In genomic region chr4:141546334-141547200, GRCm38 (mm10) we compare ENCODE assay signal across 8 mouse cellular contexts. TPM values are rescaled to one million over a fixed set of nuclear protein-coding genes. Genes with fewer than 3 reads are reported as not detected.
DNase-seq lines count a peak whose midpoint lies in the region; ATAC-seq lines count a peak whose summit lies in the region.

No protein-coding gene starts in this region.

- H3K9ac ChIP-seq in heart, embryonic 14.5 days (ENCODE audit: low read length), result peak overlapping the region; percentile 99
- H3K9ac ChIP-seq in liver, embryonic 13.5 days, result peak overlapping the region; percentile 97
- H3K9ac ChIP-seq in stomach, embryonic 16.5 days (ENCODE audit: low read length), result peak overlapping the region; percentile 99

- peak overlapping the region; percentile 100 for H3K27ac ChIP-seq in heart, embryonic 14.5 days (replicated peaks in 1 of 2; ENCODE audit: control insufficient read depth in 1 of 2, insufficient read depth in 1 of 2, low read depth in 2 of 2, low read length in 2 of 2)
- peak overlapping the region; percentile 99 for H3K27ac ChIP-seq in liver, embryonic 13.5 days
- peak overlapping the region; percentile 100 for H3K27ac ChIP-seq in stomach, embryonic 16.5 days (ENCODE audit: low read length)

- no peaks in the 10 kb centered on the region for H3K36me3 ChIP-seq in heart, embryonic 14.5 days (ENCODE audit: control insufficient read depth, insufficient read depth, low read length)
- H3K36me3 ChIP-seq in liver, embryonic 13.5 days, result no peaks in the 10 kb centered on the region
- H3K36me3 ChIP-seq in stomach, embryonic 16.5 days (ENCODE audit: control insufficient read depth, insufficient read depth, low read length), result no peaks in the 10 kb centered on the region

- ATAC-seq in erythroid progenitor cell, adult 5-6 weeks (replicated peaks; ENCODE audit: low FRiP score, poor library complexity, severe bottlenecking), result peak; percentile 81
- ATAC-seq in heart, embryonic 14.5 days (ENCODE audit: insufficient number of reproducible peaks, insufficient read depth, low FRiP score, low read depth), result peak; percentile 68
- ATAC-seq in liver, embryonic 13.5 days (ENCODE audit: low read depth), result peak; percentile 76
- peak; percentile 83 for ATAC-seq in stomach, embryonic 16.5 days (ENCODE audit: insufficient read depth, low FRiP score)

- peak overlapping the region; percentile 76 for H3K4me2 ChIP-seq in heart, embryonic 14.5 days (ENCODE audit: low read length)
- peak overlapping the region; percentile 100 for H3K4me2 ChIP-seq in liver, embryonic 13.5 days
- peak overlapping the region; percentile 74 for H3K4me2 ChIP-seq in stomach, embryonic 16.5 days (ENCODE audit: low read depth, low read length)

- no peaks in the 10 kb centered on the region for H3K9me3 ChIP-seq in heart, embryonic 14.5 days (ENCODE audit: control insufficient read depth, low read length)
- no peaks in the 10 kb centered on the region for H3K9me3 ChIP-seq in liver, embryonic 13.5 days (replicated peaks)
- no peaks in the 10 kb centered on the region for H3K9me3 ChIP-seq in stomach, embryonic 16.5 days (replicated peaks; ENCODE audit: control insufficient read depth, low read length)

- H3K4me3 ChIP-seq in heart, embryonic 14.5 days (ENCODE audit: control insufficient read depth in 1 of 2, insufficient read depth in 1 of 2, low read depth in 1 of 2, low read length in 2 of 2), result peak overlapping the region; percentile 70 to 73
- H3K4me3 ChIP-seq in liver, embryonic 13.5 days (replicated peaks), result peak overlapping the region; percentile 93
- peak overlapping the region; percentile 81 for H3K4me3 ChIP-seq in stomach, embryonic 16.5 days (replicated peaks; ENCODE audit: low read length)

- DNase-seq in CD4-positive helper T cell, adult 2 months (ENCODE audit: low read depth, low spot score), result peak; percentile 90
- DNase-seq in brain, embryonic 18.5 days (ENCODE audit: low read depth, low spot score), result peak; percentile 82
- peak; percentile 92 for DNase-seq in kidney, postnatal 14 days
- peak; percentile 76 for DNase-seq in liver, embryonic 13.5 days
- peak; percentile 93 for DNase-seq in neural tube, embryonic 10.5 days (ENCODE audit: extremely low spot score, low spot score)

- WGBS in heart, embryonic 14.5 days, result under 1% methylated on average over 96 of the region's 98 CpGs
- WGBS in liver, embryonic 13.5 days (ENCODE audit: insufficient replicate concordance), result under 1% methylated on average over 96 of the region's 98 CpGs
- WGBS in stomach, embryonic 16.5 days, result under 1% methylated on average over 94 of the region's 98 CpGs

- no peaks in the 10 kb centered on the region for H3K27me3 ChIP-seq in heart, embryonic 14.5 days (ENCODE audit: control insufficient read depth, insufficient read depth, low read length)
- H3K27me3 ChIP-seq in liver, embryonic 13.5 days, result no peaks in the 10 kb centered on the region
- H3K27me3 ChIP-seq in stomach, embryonic 16.5 days (ENCODE audit: control insufficient read depth, insufficient read depth, low read length), result no peaks in the 10 kb centered on the region

- peaks cover 2 to 15% of the 10 kb centered on the region in 2 experiments; a peak in 3 of 4 replicates for H3K4me1 ChIP-seq in heart, embryonic 14.5 days (ENCODE audit: control insufficient read depth in 2 of 2, insufficient read depth in 2 of 2, low read length in 2 of 2)
- H3K4me1 ChIP-seq in liver, embryonic 13.5 days (replicated peaks), result peaks cover 36% of the 10 kb centered on the region
- H3K4me1 ChIP-seq in stomach, embryonic 16.5 days (ENCODE audit: control insufficient read depth, insufficient read depth, low read length), result no peaks in the 10 kb centered on the region

RNA-seq across cellular contexts. Expression of gene Spen, which starts 8.2 kb away (rescaled TPM):
- 72.9 and 77.1 TPM in 2 replicates for total RNA-seq in erythroid progenitor cell, adult 5-6 weeks (2015; ENCODE audit: low replicate concordance)
- total RNA-seq in erythroid progenitor cell, adult 5-6 weeks (2017; ENCODE audit: low replicate concordance), result 132 and 139 TPM in 2 replicates
- 9.6 and 10.7 TPM in 2 replicates for polyA plus RNA-seq in heart, embryonic 14.5 days (2014; fragmentation: Nextera tagmentation; extraction: Ambion mirVana)
- 4.2 and 4.8 TPM in 2 replicates for polyA plus RNA-seq in liver, embryonic 13.5 days (2015; fragmentation: Nextera tagmentation; extraction: Ambion mirVana)
- polyA plus RNA-seq in stomach, embryonic 16.5 days (2015; fragmentation: Nextera tagmentation; extraction: Ambion mirVana), result 6.2 and 7.2 TPM in 2 replicates

RNA-seq across cellular contexts. Expression of gene Fblim1, which starts 59.3 kb away (rescaled TPM):
- total RNA-seq in erythroid progenitor cell, adult 5-6 weeks (2015; ENCODE audit: low replicate concordance), result 0.72 and 2.9 TPM in 2 replicates
- total RNA-seq in erythroid progenitor cell, adult 5-6 weeks (2017; ENCODE audit: low replicate concordance), result 0.77 TPM in 1 of 2 replicates, not detected in the other
- 45.2 and 45.7 TPM in 2 replicates for polyA plus RNA-seq in heart, embryonic 14.5 days (2014; fragmentation: Nextera tagmentation; extraction: Ambion mirVana)
- 1.9 and 2.4 TPM in 2 replicates for polyA plus RNA-seq in liver, embryonic 13.5 days (2015; fragmentation: Nextera tagmentation; extraction: Ambion mirVana)
- 77.2 and 85.0 TPM in 2 replicates for polyA plus RNA-seq in stomach, embryonic 16.5 days (2015; fragmentation: Nextera tagmentation; extraction: Ambion mirVana)

Comparison
In these comparisons a context has a peak if more than half of its experiments do, and no peak if none do; other contexts are left out.
1. Peak in every context shown above with its lines: DNase-seq, ATAC-seq, H3K4me3 ChIP-seq and H3K27ac ChIP-seq.
2. RNA of gene Fblim1, which starts 59.3 kb away (polyA plus RNA-seq): 77.2 to 85.0 TPM in stomach, embryonic 16.5 days and 45.2 to 45.7 TPM in heart, embryonic 14.5 days; 1.9 to 2.4 TPM in liver, embryonic 13.5 days; every median in the first group is over 10 times any median in the second.